Mouse (Mus musculus) liver, embryonic 14.5 days (tissue): ENCODE data around the gene Zmynd11.

Experiments used
- CTCF ChIP-seq: IDR thresholded peaks from 2 replicates; pipeline ENCODE4 v1.5.1; 2016; ENCODE audit warnings: antibody characterized with exemption, low read depth, control low read depth
- EP300 ChIP-seq: IDR thresholded peaks from 2 replicates; pipeline ENCODE4 v1.6.1; 2016; ENCODE audit warnings: antibody characterized with exemption, low read depth

DNA sequence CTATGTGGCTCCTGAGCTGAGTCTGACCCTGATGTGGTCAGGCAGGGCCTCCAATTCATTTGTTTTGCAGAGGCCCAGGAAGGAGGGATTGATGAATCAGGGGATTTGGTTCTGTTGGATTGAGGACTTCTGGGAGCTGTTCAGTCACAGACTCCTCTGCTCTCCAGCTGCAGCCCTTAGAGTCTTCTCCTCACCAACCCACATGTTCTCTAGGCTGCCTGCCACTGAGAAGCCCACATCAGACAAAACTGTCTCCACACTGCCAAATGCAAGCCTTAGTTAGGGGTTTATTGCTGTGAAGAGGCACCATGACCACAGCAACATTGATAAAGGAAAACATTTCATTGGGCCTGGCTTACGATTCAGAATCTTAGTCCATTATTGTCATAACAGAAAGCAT lies 101.5 kb downstream of the Zmynd11 start:
- no peak for TF ChIP-seq EP300
- TF ChIP-seq CTCF = no peak
